14 mouse cellular contexts compared by ENCODE assay signal in the genomic region with DNA sequence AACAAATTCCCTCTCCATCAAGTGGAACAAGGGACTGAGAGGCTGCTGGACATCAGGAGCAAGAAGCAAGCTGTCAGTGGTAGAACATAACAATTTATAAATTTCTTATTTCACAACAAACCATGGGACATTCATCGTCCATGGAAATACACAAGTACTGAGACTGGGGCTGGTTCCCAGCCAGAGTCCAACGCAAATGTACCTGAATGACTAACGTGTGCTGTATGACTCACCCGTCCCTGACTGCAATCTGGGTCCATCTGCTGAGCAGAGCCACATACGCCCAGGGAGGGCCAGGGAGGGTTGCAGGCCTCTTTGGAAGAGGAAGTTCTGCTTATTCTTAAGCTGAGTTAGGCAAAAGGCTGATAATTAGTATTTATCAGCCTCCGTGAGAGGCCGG.
DNase-seq lines count a peak whose midpoint lies in the region; ATAC-seq lines count a peak whose summit lies in the region.
"Had no signal": no experiment of that assay in that cellular context is flagged by ENCODE, and none has a peak within 500 bp of the region (broad histone marks: within the 10 kb centered on the region; RNA-seq: fewer than 3 reads in every experiment).

No protein-coding gene starts in this region.

- DNase-seq in frontal cortex, postnatal 10 days (ENCODE audit: low spot score in 2 of 2), result no peak
- DNase-seq in right cerebral cortex, adult 18-20 months, result peak; percentile 18
- DNase-seq in right cerebral cortex, postnatal 14 days, result no peak
- DNase-seq in cerebellum, adult 9-11 months, result peak; percentile 76
- DNase-seq in retina, embryonic 14.5 days (ENCODE audit: low spot score), result no peak
- no peak for DNase-seq in spleen, postnatal 14 days (ENCODE audit: low spot score in 2 of 2)
- DNase-seq: adrenal gland, postnatal 25 days; liver had no signal

- ATAC-seq in frontal cortex, adult (ENCODE audit: low TSS enrichment), result peak; percentile 89
- 0 out of 2 replicates have a peak, but pooled peaks have one; percentile 42 for ATAC-seq in stomach, embryonic 14.5 days (ENCODE audit: insufficient number of reproducible peaks, insufficient read depth, low FRiP score, low read depth)
- ATAC-seq: inflammation-experienced regulatory T-cells, adult 6 months had no signal

- H3K27me3 ChIP-seq in stomach, embryonic 14.5 days (ENCODE audit: control insufficient read depth, insufficient read depth, low read length), result no peaks in the 10 kb centered on the region
- H3K27me3 ChIP-seq: megakaryocyte, embryonic 14.5 days had no signal

- no peak overlapping the region for H3K4me2 ChIP-seq in stomach, embryonic 14.5 days (replicated peaks; ENCODE audit: low read depth, low read length)

- H3K4me3 ChIP-seq in stomach, embryonic 14.5 days (ENCODE audit: low read depth, low read length), result no peak overlapping the region
- H3K4me3 ChIP-seq: erythroblast, embryonic 14.5 days; megakaryocyte, embryonic 14.5 days; myocyte had no signal

- H3K27ac ChIP-seq in stomach, embryonic 14.5 days (ENCODE audit: low read length), result no peak overlapping the region

- whole genome bisulfite sequencing in stomach, embryonic 14.5 days, result 52% methylated on average over 7 of the region's 7 CpGs

- H3K9me3 ChIP-seq in stomach, embryonic 14.5 days (ENCODE audit: control insufficient read depth, low read depth, low read length), result no peaks in the 10 kb centered on the region
- H3K9me3 ChIP-seq: megakaryocyte, embryonic 14.5 days had no signal

- no peak overlapping the region for H3K9ac ChIP-seq in stomach, embryonic 14.5 days (replicated peaks; ENCODE audit: low read depth, low read length)

- no peaks in the 10 kb centered on the region for H3K4me1 ChIP-seq in stomach, embryonic 14.5 days (ENCODE audit: control insufficient read depth, insufficient read depth, low read length)
- H3K4me1 ChIP-seq: megakaryocyte, embryonic 14.5 days had no signal

- H3K36me3 ChIP-seq in stomach, embryonic 14.5 days (ENCODE audit: control insufficient read depth, insufficient read depth, low read length), result no peaks in the 10 kb centered on the region

Comparison
In these comparisons a context has a peak if more than half of its experiments do, and no peak if none do; other contexts are left out.
1. DNase-seq: peak in right cerebral cortex, adult 18-20 months (single experiment) and cerebellum, adult 9-11 months (single experiment); none in frontal cortex, postnatal 10 days (0 of 2), right cerebral cortex, postnatal 14 days (single experiment), retina, embryonic 14.5 days (single experiment) and spleen, postnatal 14 days (0 of 2).